Mouse (Mus musculus): ENCODE results near the gene Rps5. TPM values are rescaled to one million over a fixed set of nuclear protein-coding genes. Genes with fewer than 3 reads are reported as not detected.

Rps5 gene
- polyA plus RNA-seq, 1 experiment from 2014 or later: 512 TPM

DNA sequence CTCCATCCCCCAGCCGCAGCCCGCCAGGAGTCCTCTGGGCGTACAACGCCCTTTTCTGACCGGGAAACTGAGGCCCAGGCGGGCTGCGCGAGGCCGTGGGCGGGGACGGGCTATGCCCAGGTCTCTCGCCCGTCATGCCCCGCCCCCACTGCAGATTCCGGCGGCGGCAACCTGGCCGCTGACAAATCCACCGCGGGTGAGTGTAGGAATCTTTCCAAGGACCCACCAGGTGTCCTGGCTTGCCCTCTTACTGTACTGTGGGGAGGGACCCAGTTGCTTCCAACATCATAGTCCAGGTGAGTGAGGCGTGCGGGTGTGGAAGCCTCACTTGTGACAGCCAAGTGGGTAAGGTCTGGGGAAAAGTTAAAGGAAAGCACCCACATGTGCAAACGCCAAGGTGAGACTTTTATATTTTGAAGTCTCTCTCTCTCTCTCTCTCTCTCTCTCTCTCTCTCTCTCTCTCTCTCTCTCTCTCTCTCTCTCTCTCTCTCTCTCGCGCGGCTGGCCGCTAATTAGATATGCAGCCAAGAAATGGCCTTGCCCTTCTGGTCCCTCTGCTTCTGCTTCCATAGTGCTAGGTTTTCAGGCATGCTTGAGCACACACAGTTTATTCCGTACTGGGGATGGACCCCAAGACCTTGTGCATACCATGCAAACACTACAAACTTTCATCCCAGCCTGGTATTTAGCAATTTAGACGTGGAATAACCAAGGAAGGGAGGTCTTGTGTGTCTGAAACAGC, 44.2 kb downstream of the Rps5 start:
- under 1% methylated on average over 29 of the region's 29 CpGs for WGBS
- ATAC-seq: peak; percentile 59
- Histone ChIP-seq H3K4me3 (ENCODE audit: low read depth, low read length) (peak overlapping the region; percentile 94), H3K9me3 (replicated peaks; ENCODE audit: control insufficient read depth, low read length, poor library complexity, severe bottlenecking) (no peaks in the 10 kb centered on the region), H3K27me3 (ENCODE audit: control insufficient read depth, insufficient read depth, low read depth, low read length) (no peaks in the 10 kb centered on the region), H3K36me3 (ENCODE audit: control insufficient read depth, insufficient read depth, low read length) (peaks cover 18% of the 10 kb centered on the region), H3K9ac (ENCODE audit: low read depth, low read length) (peak overlapping the region; percentile 98), H3K4me1 (ENCODE audit: control insufficient read depth, insufficient read depth, low read length) (peaks cover 19% of the 10 kb centered on the region), H3K27ac (ENCODE audit: low read length) (peak overlapping the region; percentile 91), H3K4me2 (ENCODE audit: low read length) (peak overlapping the region; percentile 67)

DNA sequence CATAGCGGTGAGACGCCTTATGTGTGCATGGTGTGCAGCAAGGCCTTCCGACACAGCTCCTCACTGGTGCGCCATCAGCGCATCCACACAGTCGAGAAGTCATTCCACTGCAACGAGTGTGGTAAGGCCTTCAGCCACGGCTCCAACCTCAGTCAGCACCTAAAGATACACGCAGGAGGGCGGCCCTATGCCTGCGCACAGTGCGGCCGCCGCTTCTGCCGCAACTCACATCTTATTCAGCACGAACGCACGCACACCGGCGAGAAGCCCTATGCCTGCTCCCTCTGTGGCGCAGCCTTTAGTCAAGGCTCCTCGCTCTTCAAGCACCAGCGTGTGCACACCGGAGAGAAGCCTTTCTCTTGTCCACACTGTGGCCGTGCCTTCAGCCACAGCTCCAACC, 48.8 kb downstream of the Rps5 start:
- no peak for ATAC-seq
- Histone ChIP-seq H3K27me3 (ENCODE audit: control insufficient read depth, insufficient read depth, low read depth, low read length) (no peaks in the 10 kb centered on the region), H3K9me3 (replicated peaks; ENCODE audit: control insufficient read depth, low read length, poor library complexity, severe bottlenecking) (no peaks in the 10 kb centered on the region), H3K4me1 (ENCODE audit: control insufficient read depth, insufficient read depth, low read length) (peaks cover 11% of the 10 kb centered on the region), H3K36me3 (ENCODE audit: control insufficient read depth, insufficient read depth, low read length) (peaks cover 28% of the 10 kb centered on the region), H3K9ac (ENCODE audit: low read depth, low read length) (no peak overlapping the region), H3K4me3 (ENCODE audit: low read depth, low read length) (no peak overlapping the region), H3K27ac (ENCODE audit: low read length) (no peak overlapping the region), H3K4me2 (ENCODE audit: low read length) (no peak overlapping the region)
- 98% methylated on average over 25 of the region's 25 CpGs for WGBS

Other genes starting within 250 kb of the Rps5 start
- not detected in 2 replicates for gene Vmn2r55, start 237.3 kb upstream of the Rps5 start, polyA plus RNA-seq (2015; fragmentation: Nextera tagmentation; extraction: Ambion mirVana)
- not detected in 2 replicates for gene Vmn2r56, start 187.3 kb upstream of the Rps5 start, polyA plus RNA-seq (2015; fragmentation: Nextera tagmentation; extraction: Ambion mirVana)
- 39.1 and 44.4 TPM in 2 replicates for gene Zscan18, start 118.7 kb upstream of the Rps5 start, polyA plus RNA-seq (2015; fragmentation: Nextera tagmentation; extraction: Ambion mirVana)
- gene Zfp329, start 103.4 kb upstream of the Rps5 start, polyA plus RNA-seq (2015; fragmentation: Nextera tagmentation; extraction: Ambion mirVana): 32.6 and 33.9 TPM in 2 replicates
- gene Zfp110, start 87.5 kb upstream of the Rps5 start, polyA plus RNA-seq (2015; fragmentation: Nextera tagmentation; extraction: Ambion mirVana): 30.1 and 30.6 TPM in 2 replicates
- 8.2 and 8.7 TPM in 2 replicates for gene Zfp128, start 41.1 kb upstream of the Rps5 start, polyA plus RNA-seq (2015; fragmentation: Nextera tagmentation; extraction: Ambion mirVana)
- 11.1 and 11.5 TPM in 2 replicates for gene Zscan22, start 24.5 kb upstream of the Rps5 start, polyA plus RNA-seq (2015; fragmentation: Nextera tagmentation; extraction: Ambion mirVana)
- 0.98 and 1.2 TPM in 2 replicates for gene Rnf225, start 5.1 kb downstream of the Rps5 start, polyA plus RNA-seq (2015; fragmentation: Nextera tagmentation; extraction: Ambion mirVana)
- 14.5 and 14.9 TPM in 2 replicates for gene Zfp324, start 43.5 kb downstream of the Rps5 start, polyA plus RNA-seq (2015; fragmentation: Nextera tagmentation; extraction: Ambion mirVana)
- 13.1 and 13.8 TPM in 2 replicates for gene Zfp446, start 55.6 kb downstream of the Rps5 start, polyA plus RNA-seq (2015; fragmentation: Nextera tagmentation; extraction: Ambion mirVana)
- gene Slc27a5, start 75.9 kb downstream of the Rps5 start, polyA plus RNA-seq (2015; fragmentation: Nextera tagmentation; extraction: Ambion mirVana): 0.24 and 0.43 TPM in 2 replicates
- gene Trim28, start 76.8 kb downstream of the Rps5 start, polyA plus RNA-seq (2015; fragmentation: Nextera tagmentation; extraction: Ambion mirVana): 184 and 195 TPM in 2 replicates
- gene Zbtb45, start 87.7 kb downstream of the Rps5 start, polyA plus RNA-seq (2015; fragmentation: Nextera tagmentation; extraction: Ambion mirVana): 44.0 and 44.8 TPM in 2 replicates
- gene Chmp2a, start 112.5 kb downstream of the Rps5 start, polyA plus RNA-seq (2015; fragmentation: Nextera tagmentation; extraction: Ambion mirVana): 179 and 188 TPM in 2 replicates
- 74.0 and 83.9 TPM in 2 replicates for gene Ube2m, start 116.0 kb downstream of the Rps5 start, polyA plus RNA-seq (2015; fragmentation: Nextera tagmentation; extraction: Ambion mirVana)
- gene Mzf1, start 132.5 kb downstream of the Rps5 start, polyA plus RNA-seq (2015; fragmentation: Nextera tagmentation; extraction: Ambion mirVana): 11.5 and 11.6 TPM in 2 replicates
- gene Vmn1r85, start 172.9 kb downstream of the Rps5 start, polyA plus RNA-seq (2015; fragmentation: Nextera tagmentation; extraction: Ambion mirVana): 0.12 and 0.35 TPM in 2 replicates
- gene Vmn1r86, start 197.6 kb downstream of the Rps5 start, polyA plus RNA-seq (2015; fragmentation: Nextera tagmentation; extraction: Ambion mirVana): not detected in 2 replicates
- gene Vmn1r87, start 217.9 kb downstream of the Rps5 start, polyA plus RNA-seq (2015; fragmentation: Nextera tagmentation; extraction: Ambion mirVana): not detected in 2 replicates
- not detected in 2 replicates for gene Vmn1r88, start 237.3 kb downstream of the Rps5 start, polyA plus RNA-seq (2015; fragmentation: Nextera tagmentation; extraction: Ambion mirVana)

Measured in midbrain, embryonic 16.5 days (tissue).